18 mouse cellular contexts compared by ENCODE assay signal in the genomic region with DNA sequence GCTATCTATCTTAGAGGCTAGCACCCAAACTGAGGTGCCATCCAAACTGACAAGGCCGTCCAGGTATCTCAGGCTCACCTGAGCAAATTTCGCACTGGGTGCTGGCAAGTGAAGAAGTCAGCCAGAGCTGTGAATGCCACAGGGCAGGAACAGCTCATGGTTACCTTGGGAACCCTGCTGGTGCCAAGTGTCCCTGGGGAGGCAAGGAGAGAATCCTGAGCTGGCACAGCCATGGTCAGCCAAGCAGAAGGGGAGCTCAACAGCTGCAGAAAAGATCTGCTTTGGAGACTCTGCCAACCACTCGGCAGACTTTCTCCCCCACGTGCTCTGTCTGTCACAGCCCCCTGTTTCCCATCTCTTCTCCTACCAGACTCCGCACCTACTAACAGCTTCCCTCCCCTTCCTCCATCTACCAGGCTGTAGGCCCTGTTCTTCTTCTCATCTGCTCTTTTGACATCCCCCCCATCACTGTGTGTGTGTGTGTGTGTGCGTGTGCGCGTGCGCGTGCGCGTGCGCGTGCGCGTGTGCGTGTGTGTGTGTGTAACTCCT.
DNase-seq lines count a peak whose midpoint lies in the region; ATAC-seq and TF ChIP-seq lines count a peak whose summit lies in the region.
"Had no signal": no experiment of that assay in that cellular context is flagged by ENCODE, and none has a peak within 500 bp of the region (broad histone marks: within the 10 kb centered on the region; RNA-seq: fewer than 3 reads in every experiment).

No protein-coding gene starts in this region.

- H3K4me1 ChIP-seq in forebrain, embryonic 15.5 days: no peaks in the 10 kb centered on the region
- H3K4me1 ChIP-seq in forebrain, embryonic 12.5 days: no peaks in the 10 kb centered on the region
- no peaks in the 10 kb centered on the region for H3K4me1 ChIP-seq in hindbrain, postnatal 0 days (ENCODE audit: insufficient read depth, low read length)
- no peaks in the 10 kb centered on the region for H3K4me1 ChIP-seq in hindbrain, embryonic 11.5 days (replicated peaks; ENCODE audit: control insufficient read depth, insufficient read depth, low read length)
- H3K4me1 ChIP-seq in neural tube, embryonic 13.5 days (replicated peaks): no peaks in the 10 kb centered on the region
- H3K4me1 ChIP-seq: embryonic facial prominence, embryonic 12.5 days; heart, embryonic 10.5 days had no signal

- no peaks in the 10 kb centered on the region for H3K9me3 ChIP-seq in forebrain, embryonic 15.5 days
- H3K9me3 ChIP-seq in forebrain, embryonic 12.5 days: no peaks in the 10 kb centered on the region
- no peaks in the 10 kb centered on the region for H3K9me3 ChIP-seq in hindbrain, postnatal 0 days (ENCODE audit: low read length)
- H3K9me3 ChIP-seq in hindbrain, embryonic 11.5 days (ENCODE audit: control insufficient read depth, low read length): no peaks in the 10 kb centered on the region
- H3K9me3 ChIP-seq in neural tube, embryonic 13.5 days: no peaks in the 10 kb centered on the region
- H3K9me3 ChIP-seq: embryonic facial prominence, embryonic 12.5 days; heart, embryonic 10.5 days had no signal

- H3K4me2 ChIP-seq in forebrain, embryonic 15.5 days (replicated peaks): no peak overlapping the region
- no peak overlapping the region for H3K4me2 ChIP-seq in forebrain, embryonic 12.5 days
- H3K4me2 ChIP-seq in hindbrain, postnatal 0 days (ENCODE audit: low read depth, low read length): no peak overlapping the region
- H3K4me2 ChIP-seq in hindbrain, embryonic 11.5 days (replicated peaks; ENCODE audit: low read depth, low read length): no peak overlapping the region
- H3K4me2 ChIP-seq in neural tube, embryonic 13.5 days: no peak overlapping the region
- H3K4me2 ChIP-seq: embryonic facial prominence, embryonic 12.5 days had no signal

- 91% methylated on average over 17 of the region's 17 CpGs for WGBS in forebrain, embryonic 15.5 days
- 92% methylated on average over 17 of the region's 17 CpGs for WGBS in forebrain, embryonic 12.5 days
- WGBS in hindbrain, postnatal 0 days: 79% methylated on average over 17 of the region's 17 CpGs
- 89% methylated on average over 17 of the region's 17 CpGs for WGBS in hindbrain, embryonic 11.5 days
- 95% methylated on average over 17 of the region's 17 CpGs for WGBS in neural tube, embryonic 13.5 days

- no peak overlapping the region for H3K27ac ChIP-seq in forebrain, embryonic 15.5 days (replicated peaks)
- no peak overlapping the region for H3K27ac ChIP-seq in forebrain, embryonic 12.5 days
- H3K27ac ChIP-seq in hindbrain, postnatal 0 days: no peak overlapping the region
- no peak overlapping the region for H3K27ac ChIP-seq in hindbrain, embryonic 11.5 days (ENCODE audit: low read depth, low read length)
- no peak overlapping the region for H3K27ac ChIP-seq in neural tube, embryonic 13.5 days (replicated peaks)
- H3K27ac ChIP-seq: embryonic facial prominence, embryonic 12.5 days; heart, embryonic 10.5 days had no signal

- 0 out of 2 replicates have a peak, but pooled peaks have one; percentile 48 for ATAC-seq in forebrain, embryonic 15.5 days (replicated peaks)
- ATAC-seq in forebrain, embryonic 12.5 days (ENCODE audit: low FRiP score): no peak
- ATAC-seq in hindbrain, postnatal 0 days: peak; percentile 73
- no peak for ATAC-seq in hindbrain, embryonic 11.5 days (ENCODE audit: low FRiP score)
- 0 out of 2 replicates have a peak, but pooled peaks have one; percentile 8 for ATAC-seq in neural tube, embryonic 13.5 days (ENCODE audit: low read depth)
- ATAC-seq: liver, postnatal 0 days had no signal

- no peak for TF ChIP-seq CTCF in hindbrain, postnatal 0 days (IDR thresholded peaks at IDR 0.05; ENCODE audit: low read depth)

- no peaks in the 10 kb centered on the region for H3K27me3 ChIP-seq in forebrain, embryonic 15.5 days
- no peaks in the 10 kb centered on the region for H3K27me3 ChIP-seq in forebrain, embryonic 12.5 days
- H3K27me3 ChIP-seq in hindbrain, postnatal 0 days (ENCODE audit: insufficient read depth, low read length): no peaks in the 10 kb centered on the region
- H3K27me3 ChIP-seq in hindbrain, embryonic 11.5 days (ENCODE audit: control insufficient read depth, insufficient read depth, low read length): no peaks in the 10 kb centered on the region
- no peaks in the 10 kb centered on the region for H3K27me3 ChIP-seq in neural tube, embryonic 13.5 days
- H3K27me3 ChIP-seq: embryonic facial prominence, embryonic 12.5 days had no signal

- peak; percentile 46 for DNase-seq in hindbrain, postnatal 0 days (ENCODE audit: low spot score)
- DNase-seq in hindbrain, embryonic 11.5 days (ENCODE audit: low spot score): no peak
- no peak for DNase-seq in neural tube, embryonic 10.5 days (ENCODE audit: extremely low spot score, low spot score)
- peak; percentile 51 for DNase-seq in brain, adult 2 months (ENCODE audit: low read depth, low spot score)
- no peak for DNase-seq in layer of hippocampus, postnatal 14 days (ENCODE audit: low spot score in 2 of 2)
- DNase-seq: cerebellum, adult 9-11 months; kidney, adult 18-20 months; kidney, postnatal 10 days; layer of hippocampus, postnatal 36 days; liver, postnatal 0 days; lung, postnatal 10 days; right cerebral cortex, postnatal 14 days had no signal

- H3K4me3 ChIP-seq in forebrain, embryonic 15.5 days: no peak overlapping the region
- no peak overlapping the region for H3K4me3 ChIP-seq in forebrain, embryonic 12.5 days (replicated peaks)
- no peak overlapping the region for H3K4me3 ChIP-seq in hindbrain, postnatal 0 days (ENCODE audit: low read length)
- H3K4me3 ChIP-seq in hindbrain, embryonic 11.5 days (ENCODE audit: low read depth, low read length): no peak overlapping the region
- H3K4me3 ChIP-seq in neural tube, embryonic 13.5 days: no peak overlapping the region
- H3K4me3 ChIP-seq: embryonic facial prominence, embryonic 12.5 days; erythroblast, embryonic 14.5 days; heart, embryonic 10.5 days had no signal

- no peak overlapping the region for H3K9ac ChIP-seq in forebrain, embryonic 15.5 days (replicated peaks)
- no peak overlapping the region for H3K9ac ChIP-seq in forebrain, embryonic 12.5 days
- H3K9ac ChIP-seq in hindbrain, postnatal 0 days (replicated peaks; ENCODE audit: low read length): no peak overlapping the region
- H3K9ac ChIP-seq in hindbrain, embryonic 11.5 days (ENCODE audit: low read depth, low read length): no peak overlapping the region
- no peak overlapping the region for H3K9ac ChIP-seq in neural tube, embryonic 13.5 days
- H3K9ac ChIP-seq: embryonic facial prominence, embryonic 12.5 days; liver, postnatal 0 days had no signal

- H3K36me3 ChIP-seq in forebrain, embryonic 15.5 days: no peaks in the 10 kb centered on the region
- H3K36me3 ChIP-seq in forebrain, embryonic 12.5 days (replicated peaks): no peaks in the 10 kb centered on the region
- H3K36me3 ChIP-seq in hindbrain, postnatal 0 days (ENCODE audit: insufficient read depth, low read length): no peaks in the 10 kb centered on the region
- no peaks in the 10 kb centered on the region for H3K36me3 ChIP-seq in hindbrain, embryonic 11.5 days (ENCODE audit: control insufficient read depth, insufficient read depth, low read length)
- H3K36me3 ChIP-seq in neural tube, embryonic 13.5 days: peaks cover 6% of the 10 kb centered on the region
- H3K36me3 ChIP-seq: embryonic facial prominence, embryonic 12.5 days; heart, embryonic 10.5 days had no signal

Comparison
In these comparisons a context has a peak if more than half of its experiments do, and no peak if none do; other contexts are left out.
1. ATAC-seq: peak in forebrain, embryonic 15.5 days (single experiment), hindbrain, postnatal 0 days (single experiment) and neural tube, embryonic 13.5 days (single experiment); none in forebrain, embryonic 12.5 days (single experiment) and hindbrain, embryonic 11.5 days (single experiment).
2. DNase-seq: peak in hindbrain, postnatal 0 days (single experiment) and brain, adult 2 months (single experiment); none in hindbrain, embryonic 11.5 days (single experiment), neural tube, embryonic 10.5 days (single experiment) and layer of hippocampus, postnatal 14 days (0 of 2).